Mouse (Mus musculus) stomach, postnatal 0 days (tissue): ENCODE results near the gene Vangl2.

Experiments used
- CTCF ChIP-seq: IDR thresholded peaks from 2 replicates; pipeline ENCODE4 v1.5.1; 2016; ENCODE audit warnings: antibody characterized with exemption, low read depth, mild to moderate bottlenecking, moderate library complexity
- EP300 ChIP-seq: optimal IDR thresholded peaks from 2 replicates; pipeline ENCODE3; 2016; ENCODE audit warnings: antibody characterized with exemption

DNA sequence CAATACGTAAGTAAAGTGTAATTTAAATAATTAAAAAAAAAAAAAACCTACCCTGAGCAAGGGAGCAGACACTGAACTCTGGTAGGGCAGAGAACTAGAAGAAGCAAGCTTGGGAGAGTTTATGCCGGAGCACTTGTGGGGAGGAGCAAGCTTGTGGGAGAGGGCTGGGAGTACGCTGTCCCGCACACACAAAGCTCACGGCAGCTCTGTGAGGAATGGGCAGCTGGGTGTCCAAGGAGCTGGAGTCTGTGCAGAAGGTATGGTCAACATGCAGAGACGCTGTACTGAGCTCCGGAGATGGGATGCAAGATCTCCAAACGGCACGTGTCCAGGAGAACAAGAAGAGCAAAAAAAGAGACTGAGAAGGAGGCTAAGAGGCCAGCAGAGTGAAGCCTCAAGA, 13.5 kb downstream of the Vangl2 start:
- TF ChIP-seq EP300, result no peak
- TF ChIP-seq CTCF, result no peak
